Mouse (Mus musculus) heart, embryonic 14.5 days (tissue): ENCODE results near the gene Jade2. TPM values are rescaled to one million over a fixed set of nuclear protein-coding genes. Genes with fewer than 3 reads are reported as not detected.

ENCODE experiments used
- ATAC-seq: fragments of 200-750 bp; cut with Nextera tagmentation; 2 replicates; pipeline ENCODE4 v1.8.0; 2017; ENCODE audit warnings: low read depth, moderate TSS enrichment; ENCODE audit not compliant: insufficient number of reproducible peaks, insufficient read depth, low FRiP score
- H3K27ac ChIP-seq, 2 experiments: fragments of 200-500 bp in 1 of 2; fragments of 300-500 bp in 1 of 2; sonication (generic) in 1 of 2; replicated peaks in 1 of 2; 2 replicates each; pipeline ENCODE4 v1.5.1; 2012 to 2014; ENCODE audit warnings: low read depth in 2 of 2, low read length in 2 of 2, control low read depth in 1 of 2, mild to moderate bottlenecking in 1 of 2, mixed read lengths in 1 of 2; ENCODE audit not compliant: control insufficient read depth in 1 of 2, insufficient read depth in 1 of 2
- H3K27me3 ChIP-seq: fragments of 300-500 bp; sonication (generic); 2 replicates; pipeline ENCODE4 v1.6.1; 2014; ENCODE audit warnings: mild to moderate bottlenecking, low read length, control low read depth; ENCODE audit not compliant: control insufficient read depth, insufficient read depth
- H3K36me3 ChIP-seq: fragments of 300-500 bp; sonication (generic); 2 replicates; pipeline ENCODE4 v1.6.1; 2014; ENCODE audit warnings: mild to moderate bottlenecking, control low read depth, low read length, mixed read lengths; ENCODE audit not compliant: control insufficient read depth, insufficient read depth
- H3K4me1 ChIP-seq, 2 experiments: fragments of 200-500 bp in 1 of 2; fragments of 300-500 bp in 1 of 2; sonication (generic) in 1 of 2; 2 replicates each; pipeline ENCODE4 v1.6.1; 2012 to 2014; ENCODE audit warnings: low read length in 2 of 2, control low read depth in 1 of 2, mixed read lengths in 1 of 2; ENCODE audit not compliant: control insufficient read depth in 2 of 2, insufficient read depth in 2 of 2
- H3K4me2 ChIP-seq: fragments of 300-500 bp; sonication (generic); 2 replicates; pipeline ENCODE4 v1.6.1; 2014; ENCODE audit warnings: mild to moderate bottlenecking, low read length
- H3K4me3 ChIP-seq, 2 experiments: fragments of 200-500 bp in 1 of 2; fragments of 300-500 bp in 1 of 2; sonication (generic) in 1 of 2; 2 replicates each; pipeline ENCODE4 v1.5.1; 2012 to 2014; ENCODE audit warnings: low read length in 2 of 2, mild to moderate bottlenecking in 2 of 2, control low read depth in 1 of 2, low read depth in 1 of 2, moderate library complexity in 1 of 2; ENCODE audit not compliant: control insufficient read depth in 1 of 2, insufficient read depth in 1 of 2
- H3K9ac ChIP-seq: fragments of 300-500 bp; sonication (generic); 2 replicates; pipeline ENCODE4 v1.6.1; 2014; ENCODE audit warnings: mild to moderate bottlenecking, low read length
- H3K9me3 ChIP-seq: fragments of 300-500 bp; sonication (generic); 2 replicates; pipeline ENCODE4 v1.6.1; 2016; ENCODE audit warnings: low read length, control low read depth; ENCODE audit not compliant: control insufficient read depth
- WGBS: fragments of 180-500 bp; shearing (Covaris S2); extraction: QIAGEN DNeasy Blood & Tissue Kit; methylation state at CpG from one replicate; pipeline ENCODE4 v1.1.7; 2014; 5-methylcytosine and 5-hydroxymethylcytosine counted together
- polyA plus RNA-seq: library from polyadenylated mRNA; unstranded; fragments of >200 nt; fragmentation: Nextera tagmentation; extraction: Ambion mirVana; gene quantifications from 2 replicates; pipeline ENCODE4 v1.2.1, GENCODE M21; 2014

Jade2 gene
- polyA plus RNA-seq, 1 experiment from 2014 or later: 0.61 TPM

GRCm38 (mm10) chr11:51763955-51764354 lies 93.5 kb downstream of the Jade2 start:
- H3K4me2 ChIP-seq: peak overlapping the region; percentile 80
- peaks cover 0 to 16% of the 10 kb centered on the region in 2 experiments; a peak in 2 of 4 replicates for H3K4me1 ChIP-seq
- H3K36me3 ChIP-seq: no peaks in the 10 kb centered on the region
- H3K27me3 ChIP-seq: no peaks in the 10 kb centered on the region; the same call in 1 of the 2 replicates
- H3K4me3 ChIP-seq: peak overlapping the region; percentile 66 to 92
- no peaks in the 10 kb centered on the region for H3K9me3 ChIP-seq
- H3K27ac ChIP-seq: no peak overlapping the region
- 6% methylated on average over 13 of the region's 13 CpGs for WGBS
- peak overlapping the region; percentile 88 for H3K9ac ChIP-seq
- ATAC-seq: no peak

Other genes with a start within 250 kb of the Jade2 start
- gene Nhp2, start 237.9 kb downstream of the Jade2 start, polyA plus RNA-seq: 87.9 and 89.9 TPM in 2 replicates
- gene Rmnd5b, start 221.8 kb downstream of the Jade2 start, polyA plus RNA-seq: 32.1 and 34.3 TPM in 2 replicates
- 10.7 and 12.9 TPM in 2 replicates for gene N4bp3, start 206.8 kb downstream of the Jade2 start, polyA plus RNA-seq
- 0.94 and 1.2 TPM in 2 replicates for gene D930048N14Rik, start 206.7 kb downstream of the Jade2 start, polyA plus RNA-seq
- gene 0610009B22Rik, start 168.8 kb downstream of the Jade2 start, polyA plus RNA-seq: 62.8 and 68.2 TPM in 2 replicates
- gene Sec24a, start 94.0 kb downstream of the Jade2 start, polyA plus RNA-seq: 12.0 and 12.3 TPM in 2 replicates
- 140 and 148 TPM in 2 replicates for gene Sar1b, start 94.0 kb downstream of the Jade2 start, polyA plus RNA-seq
- gene Cdkn2aipnl, start 110.0 kb upstream of the Jade2 start, polyA plus RNA-seq: 68.5 and 69.3 TPM in 2 replicates
- gene Ube2b, start 143.1 kb upstream of the Jade2 start, polyA plus RNA-seq: 187 and 193 TPM in 2 replicates
- 9.1 and 10.1 TPM in 2 replicates for gene Cdkl3, start 146.6 kb upstream of the Jade2 start, polyA plus RNA-seq
- 81.1 and 86.7 TPM in 2 replicates for gene Ppp2ca, start 241.0 kb upstream of the Jade2 start, polyA plus RNA-seq